Mouse (Mus musculus): ENCODE results near the gene Syn1.

Gene Syn1

GRCm38 (mm10) chrX:20920844-20921364 lies at the start of gene Syn1:
Gene Syn1, minus strand, starts transcription at chrX:20921004.
- peak; percentile 81 to 88 for DNase-seq

- peak; percentile 92 to 93 for DNase-seq
These were observed 40.9 kb upstream of the Syn1 start, which contains the start of gene Uxt for GRCm38 (mm10) chrX:20961477-20962378. Gene Uxt, minus strand, starts transcription at chrX:20962017.

- peak; percentile 86 to 90 for DNase-seq
These were observed 29.5 kb upstream of the Syn1 start, which contains the start of gene Elk1 for GRCm38 (mm10) chrX:20950191-20950880. Gene Elk1, minus strand, starts transcription at chrX:20950608.

GRCm38 (mm10) chrX:20946055-20946454 lies 25.3 kb upstream of the Syn1 start:
- peak; percentile 26 to 58 for DNase-seq

- DNase-seq = peak; percentile 27 to 43
These were observed 11.2 kb upstream of the Syn1 start for GRCm38 (mm10) chrX:20931963-20932362.

GRCm38 (mm10) chrX:20931364-20931763 lies 10.6 kb upstream of the Syn1 start, which contains the start of gene Cfp:
Gene Cfp, minus strand, starts transcription at chrX:20931555.
- peak in 1 of 2 experiments; percentile 15 for DNase-seq

GRCm38 (mm10) chrX:20929859-20930258 lies 9.1 kb upstream of the Syn1 start:
- DNase-seq = no peak

- no peak for DNase-seq
These were observed 4.2 kb upstream of the Syn1 start for GRCm38 (mm10) chrX:20924976-20925375.

GRCm38 (mm10) chrX:20923506-20923905 lies 2.7 kb upstream of the Syn1 start:
- DNase-seq = no peak

GRCm38 (mm10) chrX:20921366-20921765 lies 562 bp upstream of the Syn1 start:
- DNase-seq = no peak

- DNase-seq = no peak
These were observed 458 bp downstream of the Syn1 start for GRCm38 (mm10) chrX:20920249-20920843.

GRCm38 (mm10) chrX:20915075-20915474 lies 5.7 kb downstream of the Syn1 start:
- no peak for DNase-seq

GRCm38 (mm10) chrX:20913726-20914125 lies 7.1 kb downstream of the Syn1 start:
- no peak for DNase-seq

- no peak for DNase-seq
These were observed 10.7 kb downstream of the Syn1 start for GRCm38 (mm10) chrX:20910074-20910473.

- no peak for DNase-seq
These were observed 45.6 kb downstream of the Syn1 start for GRCm38 (mm10) chrX:20875241-20875640.

- no peak for DNase-seq
These were observed 47.8 kb downstream of the Syn1 start for GRCm38 (mm10) chrX:20872928-20873500.

- peak; percentile 71 to 78 for DNase-seq
These were observed 50.8 kb downstream of the Syn1 start, which contains the start of gene Timp1 for GRCm38 (mm10) chrX:20869962-20870513. Gene Timp1, plus strand, starts transcription at chrX:20870166.

GRCm38 (mm10) chrX:20869203-20869602 lies 51.6 kb downstream of the Syn1 start:
- no peak for DNase-seq

GRCm38 (mm10) chrX:20868091-20868490 lies 52.7 kb downstream of the Syn1 start:
- DNase-seq = no peak

- no peak for DNase-seq
These were observed 57.4 kb downstream of the Syn1 start for GRCm38 (mm10) chrX:20863161-20864101.

All from lung, postnatal 4 days (tissue).